Mouse (Mus musculus) adrenal gland (tissue): ENCODE measurements around the gene Adam8.

ENCODE experiments used
- intact Hi-C: fragments of 180-260 bp; cut with DNase I; formaldehyde crosslinking; loops from one replicate; pipeline ENCODE4 v1.15.1; 2025
- long read RNA-seq, 2 experiments: library from polyadenylated mRNA; unstranded; transcript quantifications; one replicate each; pipeline ENCODE4 v2.0.0; 2020; ENCODE audit warnings: borderline replicate concordance in 1 of 2; ENCODE audit not compliant: insufficient replicate concordance in 1 of 2

Adam8 gene
- long read RNA-seq, experiment 1, partial matches to known transcripts: 1 of 1 reads
- long read RNA-seq, experiment 1, other reads (novel, unspliced or antisense): 0 of 1 reads
- long read RNA-seq, experiment 2, partial matches to known transcripts: 2 of 2 reads
- long read RNA-seq, experiment 2, other reads (novel, unspliced or antisense): 0 of 2 reads

DNA sequence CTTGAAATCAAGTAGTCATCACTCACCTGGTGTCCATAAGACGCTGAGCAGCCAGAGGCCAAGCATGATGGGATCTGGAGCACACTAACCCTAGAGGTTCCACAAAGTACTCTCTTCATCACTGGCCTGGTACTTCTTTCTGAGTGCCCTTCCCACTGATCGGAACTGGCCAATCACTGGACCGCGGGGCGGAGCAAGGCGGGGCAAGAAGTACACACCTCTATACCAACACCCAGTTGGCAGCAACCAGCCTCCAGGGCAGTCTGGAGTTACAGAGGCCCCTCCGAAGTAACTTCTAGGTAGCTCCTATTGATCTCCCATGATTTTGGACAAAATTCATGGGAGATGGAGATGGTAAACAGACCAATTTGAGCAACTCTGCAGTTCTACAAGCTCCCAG lies at the start of gene Adam8:
Gene Adam8, minus strand, starts transcription at position 157 of the 400 bp plus-strand sequence.
- intact Hi-C loops: loop anchor here (5.0 kb wide), 2 partner anchors 40 to 85 kb away; no protein-coding TSS in a partner anchor

DNA sequence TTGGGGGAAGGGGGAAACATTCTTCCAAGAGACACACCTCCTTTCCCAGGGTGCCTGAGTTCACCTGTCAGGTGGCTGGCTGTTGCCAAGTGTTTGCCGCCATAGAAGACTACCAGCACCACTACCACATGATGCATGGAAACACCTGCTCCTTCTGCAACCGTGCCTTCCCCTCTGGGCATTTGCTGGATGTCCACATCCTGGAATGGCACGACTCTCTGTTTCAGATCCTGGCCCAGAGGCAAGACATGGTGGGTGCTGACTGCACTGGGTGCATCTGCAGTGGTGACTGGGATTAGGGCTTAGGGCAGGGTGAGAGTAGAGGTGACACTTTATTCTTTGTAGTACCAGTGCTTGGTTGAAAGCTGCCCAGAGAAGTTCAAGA lies 44.8 kb upstream of the Adam8 start:
- intact Hi-C loops: no loop called here

DNA sequence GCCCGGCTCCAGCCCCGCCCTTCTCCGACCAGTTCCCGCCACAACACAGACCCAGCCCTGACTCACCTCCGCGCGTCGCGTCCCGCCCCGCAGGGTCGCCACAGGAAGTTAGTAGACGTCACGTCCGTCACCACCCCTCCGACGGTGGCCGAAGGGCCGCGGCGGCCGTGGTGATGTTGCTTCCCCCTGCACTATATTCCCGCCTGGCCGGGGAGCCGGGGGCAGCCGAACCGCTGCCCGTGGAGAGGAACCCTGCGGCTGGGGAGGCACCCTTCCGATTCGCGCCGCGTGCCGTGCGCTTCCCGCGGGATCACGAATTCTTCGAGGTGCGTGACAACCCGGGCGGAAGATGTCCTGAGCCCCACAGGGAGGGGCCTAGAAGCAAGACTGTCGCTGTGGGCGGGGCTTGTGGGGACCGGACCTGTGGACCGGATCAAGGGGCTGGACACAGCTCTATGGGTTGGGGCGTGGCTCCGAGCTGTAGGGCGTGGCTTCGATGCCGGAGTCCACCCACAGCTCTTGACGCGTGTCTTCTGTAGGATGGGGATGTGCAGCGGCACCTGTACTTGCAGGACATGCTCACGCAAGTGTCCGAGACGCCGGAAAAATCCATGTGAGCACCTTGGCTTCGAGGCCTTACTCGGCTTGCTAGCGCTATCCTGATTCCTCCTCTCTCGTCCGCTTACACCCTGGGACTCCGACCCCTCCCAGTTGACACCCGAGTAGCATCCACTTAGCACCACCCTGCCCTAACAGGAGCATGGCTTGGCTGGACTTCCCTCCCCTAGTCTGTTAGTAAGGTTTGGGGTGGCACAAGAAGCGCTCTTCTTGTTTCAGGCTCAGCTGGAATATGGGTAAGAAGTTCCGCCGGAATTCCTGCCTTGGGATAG lies 44.2 kb upstream of the Adam8 start, which contains the start of the genes Zfp511 and Tubgcp2:
Gene Zfp511, plus strand, starts transcription at position 111 of the 890 bp plus-strand sequence.
Gene Tubgcp2, minus strand, starts transcription at position 389 of the 890 bp plus-strand sequence.
- intact Hi-C loops: no loop called here

DNA sequence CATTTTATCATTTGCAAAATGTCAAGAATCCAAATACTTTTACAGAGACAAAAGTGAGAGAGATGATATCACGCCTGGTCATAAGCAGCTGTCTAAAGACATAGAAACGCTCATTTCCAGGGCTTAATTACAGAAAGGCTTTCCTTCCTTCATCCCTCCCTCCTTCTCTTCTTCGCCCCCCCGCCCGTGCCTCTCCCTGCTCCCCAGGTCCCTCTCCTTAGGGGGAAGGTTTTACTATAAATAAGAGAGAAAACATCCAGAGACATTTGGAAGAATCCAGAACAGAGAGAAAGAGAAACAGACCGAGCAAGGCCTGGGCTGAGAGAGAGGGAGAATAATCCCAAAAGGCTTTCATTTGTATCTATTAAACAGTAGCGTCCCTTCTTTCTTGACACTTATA lies 43.1 kb upstream of the Adam8 start:
- intact Hi-C loops: no loop called here

DNA sequence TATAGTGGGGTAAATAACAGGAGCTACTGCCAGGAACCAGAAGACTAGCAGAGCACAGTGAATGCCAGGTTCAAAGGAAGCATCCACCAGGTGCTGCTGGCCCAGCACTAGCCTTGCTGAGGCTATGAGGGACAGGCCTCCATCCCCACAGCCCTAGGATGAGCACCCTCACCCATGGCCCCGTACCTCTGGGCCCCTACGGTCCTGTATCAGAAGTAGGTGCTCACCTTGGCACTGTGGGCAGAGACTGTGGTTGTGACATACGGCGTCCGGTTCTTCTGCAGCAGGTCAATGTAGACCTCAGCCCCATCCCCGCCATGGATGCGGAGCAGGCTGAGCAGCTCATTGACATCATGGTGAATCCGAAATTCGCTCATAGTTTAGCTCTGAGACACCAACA lies 41.0 kb upstream of the Adam8 start:
- intact Hi-C loops: loop anchor here (5.0 kb wide), 1 partner anchor 41 kb away; the partner anchor contains the start of gene Adam8

DNA sequence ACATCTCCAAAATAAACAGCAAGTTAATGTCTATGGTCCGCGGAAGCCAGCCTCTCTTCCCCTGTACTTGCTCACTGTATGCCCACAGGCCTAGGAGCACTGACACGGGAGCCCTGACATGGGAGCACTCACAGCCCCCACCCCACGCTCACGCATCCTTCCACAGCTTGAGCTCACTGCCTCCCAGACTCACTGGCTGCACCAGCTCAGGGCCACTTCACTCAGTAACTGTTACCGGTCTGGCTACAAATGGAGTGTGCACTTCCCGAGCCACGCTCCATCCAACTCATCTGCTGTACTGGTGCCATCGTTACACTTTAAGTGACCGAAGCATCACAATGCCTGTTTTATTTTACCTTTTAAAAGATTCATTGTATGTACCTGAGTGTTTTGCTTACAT lies 40.0 kb upstream of the Adam8 start:
- intact Hi-C loops: loop anchor here (5.0 kb wide), 1 partner anchor 40 kb away; the partner anchor contains the start of gene Adam8

DNA sequence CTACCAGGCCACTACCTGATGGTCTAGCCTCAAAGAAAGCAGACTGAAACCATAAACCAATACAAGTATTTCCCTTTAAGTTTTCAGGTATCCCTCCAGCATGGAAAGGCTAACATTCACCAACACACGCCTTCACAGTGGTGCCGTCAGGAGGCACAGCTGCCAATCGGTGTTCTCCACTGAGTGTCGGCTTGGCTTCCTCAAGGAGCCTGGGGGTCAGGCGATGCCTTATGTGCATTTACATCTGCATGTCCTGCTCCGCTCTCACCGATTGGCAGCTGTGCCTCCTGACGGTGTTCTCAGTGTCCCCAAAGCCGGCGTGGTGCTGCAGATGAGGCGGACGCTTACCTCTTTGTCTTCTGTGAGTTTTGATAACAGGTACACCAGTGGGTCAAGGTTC lies 39.4 kb upstream of the Adam8 start:
- intact Hi-C loops: loop anchor here (5.0 kb wide), 1 partner anchor 39 kb away; the partner anchor contains the start of gene Adam8

DNA sequence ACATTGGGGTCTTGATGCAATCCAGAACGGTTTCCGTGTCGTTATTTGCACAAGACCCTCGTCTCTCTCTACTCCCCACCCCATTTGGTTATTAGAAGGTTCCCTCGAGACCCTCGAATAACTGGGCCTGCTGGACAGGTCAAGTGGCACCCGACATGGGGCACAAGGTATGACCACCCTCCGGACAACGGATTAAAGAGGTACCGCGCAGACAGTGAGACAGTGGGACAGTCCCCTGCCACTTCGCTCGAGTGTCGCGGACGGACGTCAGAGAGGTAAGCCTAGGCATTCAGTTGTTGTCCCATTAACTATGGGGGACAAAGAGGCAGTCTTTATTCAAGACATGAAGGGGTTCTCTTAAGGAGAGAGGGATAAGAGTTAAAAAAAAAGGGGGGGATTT lies 19.0 kb upstream of the Adam8 start:
- intact Hi-C loops: no loop called here

DNA sequence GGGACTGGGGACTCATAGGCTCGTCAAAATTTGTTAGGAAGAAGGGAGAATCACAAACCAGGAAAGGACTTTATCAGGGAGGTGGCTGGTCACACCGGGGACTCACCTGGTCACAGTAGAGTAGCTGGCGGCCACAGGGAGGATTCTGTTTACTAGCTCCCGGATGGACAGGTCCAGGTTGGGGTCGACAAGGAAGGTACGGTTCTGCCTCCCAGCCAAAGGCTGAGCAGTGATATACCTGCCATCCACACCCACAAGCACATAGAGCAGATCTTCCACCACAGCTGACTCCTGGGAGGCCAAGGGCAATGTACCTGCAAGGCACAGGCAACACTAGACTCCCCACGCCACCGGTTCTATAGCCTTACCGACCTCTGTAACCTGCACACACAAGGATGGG lies 15.4 kb upstream of the Adam8 start:
- intact Hi-C loops: no loop called here

DNA sequence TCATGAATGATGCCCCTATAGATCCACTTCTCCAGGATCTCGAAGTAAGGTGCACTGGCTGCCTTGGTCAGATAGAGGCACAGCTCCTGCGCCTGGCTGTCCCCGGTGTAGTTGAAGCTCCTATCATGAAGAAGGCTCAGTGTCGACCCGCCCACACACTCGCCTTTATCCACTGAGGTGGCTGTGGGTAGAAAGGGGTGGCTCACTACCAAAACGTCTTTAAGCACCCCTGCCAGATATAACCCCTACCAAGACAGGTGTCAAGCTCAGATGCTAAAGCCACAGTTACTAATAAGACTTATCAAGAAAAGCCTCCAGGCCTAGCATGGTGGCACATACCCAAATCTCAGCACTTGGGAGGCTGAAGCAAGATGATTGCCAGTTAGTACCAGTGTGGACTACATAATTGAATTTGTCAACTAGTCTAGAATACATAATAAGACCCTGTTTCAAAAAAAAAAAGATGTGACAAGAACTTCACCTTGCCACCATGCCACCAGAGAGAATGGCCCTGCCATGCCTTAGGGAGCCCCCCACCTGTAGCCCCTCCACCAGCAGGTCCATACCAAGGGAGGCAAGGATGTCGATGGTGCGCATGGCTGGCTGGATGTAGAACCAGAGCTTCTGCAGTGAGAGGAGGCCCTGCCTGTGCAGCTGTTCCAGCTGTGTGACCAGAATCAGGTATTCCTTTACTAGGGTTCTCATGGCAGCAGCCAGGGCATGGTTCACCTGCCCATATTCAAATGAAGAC lies 14.7 kb upstream of the Adam8 start:
- intact Hi-C loops: no loop called here

DNA sequence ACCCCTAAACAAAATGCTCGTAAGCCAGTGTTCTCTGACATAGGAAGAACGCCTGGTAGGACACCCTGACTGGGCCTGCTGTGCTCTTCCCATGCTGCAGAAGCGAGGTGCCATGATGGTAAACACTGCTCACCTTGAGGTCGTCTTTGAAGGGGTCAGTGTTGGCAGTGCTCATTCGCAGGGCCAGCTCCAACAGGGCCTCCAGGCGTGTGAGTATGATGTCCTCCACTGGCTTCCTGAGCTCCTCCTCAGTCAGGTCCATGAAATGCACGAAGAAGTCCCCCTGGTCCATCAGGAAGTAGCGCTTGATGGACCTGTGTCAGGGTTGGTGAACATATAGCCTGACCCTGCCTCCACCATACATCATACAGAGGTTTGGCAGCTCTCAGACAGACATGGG lies 12.3 kb upstream of the Adam8 start:
- intact Hi-C loops: no loop called here

DNA sequence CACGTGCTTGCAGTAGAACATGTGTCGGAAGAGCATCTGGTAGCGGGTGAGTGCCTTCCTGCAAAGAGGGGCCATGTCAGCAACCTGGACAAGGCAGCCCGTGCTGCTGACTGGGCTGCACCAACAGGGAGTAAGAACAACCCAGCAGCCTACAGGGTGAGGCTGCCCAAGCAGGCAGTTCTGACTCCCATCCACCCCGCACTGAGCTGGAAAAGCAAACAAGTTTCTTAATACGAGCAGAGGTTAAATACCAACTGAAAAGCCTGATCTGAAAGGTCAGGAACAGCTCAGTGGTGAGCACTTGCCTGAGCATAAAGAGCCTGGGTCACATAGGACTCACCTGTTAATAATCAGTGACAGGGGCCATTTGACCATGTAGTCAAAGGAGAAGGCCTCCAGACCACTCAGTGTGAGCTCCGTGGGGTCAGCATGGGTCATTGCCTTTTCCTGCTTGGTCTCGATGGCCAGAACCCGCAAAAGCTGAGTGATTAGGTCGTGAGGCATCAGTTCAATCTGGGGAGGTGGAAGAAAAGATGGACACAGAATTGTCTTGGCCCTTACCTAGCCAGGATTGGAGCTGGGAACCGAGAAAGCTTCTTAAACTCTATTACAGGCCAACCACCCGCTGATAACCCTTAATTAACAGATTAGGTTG lies 8.9 kb upstream of the Adam8 start:
- intact Hi-C loops: no loop called here

DNA sequence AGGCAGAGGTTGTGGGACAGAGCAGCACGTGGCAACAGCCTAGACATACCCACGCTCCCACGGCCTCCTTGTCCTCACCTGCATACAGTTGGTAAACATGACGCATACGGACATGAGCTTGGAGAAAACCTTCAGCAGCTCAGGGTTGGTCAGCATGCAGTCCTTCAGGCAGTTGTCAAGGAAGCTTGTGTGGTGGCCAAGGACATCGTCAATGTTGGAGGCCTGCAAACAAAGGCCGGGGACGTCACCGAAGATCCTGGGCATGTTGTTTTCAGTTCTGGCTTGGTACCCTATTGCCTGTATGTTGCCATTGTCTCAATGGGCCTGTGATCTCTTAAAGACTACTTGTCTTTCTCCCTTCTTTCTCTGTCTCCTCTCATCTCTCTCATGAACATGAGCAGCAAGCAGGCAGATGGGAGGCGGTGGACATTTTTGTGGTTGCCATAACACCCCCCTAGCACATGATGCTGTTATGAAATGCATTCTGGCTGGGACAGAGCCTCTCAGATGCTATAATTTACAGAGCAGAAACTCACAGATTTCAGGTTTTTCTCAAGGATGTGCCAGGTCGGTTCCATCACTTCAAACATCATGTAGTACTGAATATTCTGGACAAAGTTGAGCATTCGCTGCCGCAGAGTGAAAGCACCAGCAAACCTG lies 6.5 kb upstream of the Adam8 start:
- intact Hi-C loops: no loop called here

DNA sequence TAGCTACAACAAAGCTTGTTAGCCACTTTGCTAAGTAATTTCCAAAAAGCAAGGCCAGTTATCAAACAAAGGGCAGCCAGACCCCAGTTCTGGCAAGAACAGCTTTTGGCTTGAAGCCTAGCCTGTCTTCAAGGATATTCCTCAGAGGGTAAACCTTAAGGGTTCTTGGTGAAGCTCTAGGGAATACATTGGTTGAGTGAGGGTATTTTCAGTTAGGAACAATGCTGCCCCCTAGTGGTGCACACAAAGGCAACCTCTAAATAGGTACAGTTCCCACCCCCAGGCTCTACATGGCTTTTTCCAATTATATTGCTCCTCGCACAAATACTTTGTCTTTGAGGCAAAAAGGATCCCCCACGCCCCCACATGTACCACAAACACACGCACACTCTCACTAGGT lies 2.3 kb upstream of the Adam8 start:
- intact Hi-C loops: loop anchor here (2.0 to 5.0 kb wide), 3 partner anchors 26 to 87 kb away; no protein-coding TSS in a partner anchor

DNA sequence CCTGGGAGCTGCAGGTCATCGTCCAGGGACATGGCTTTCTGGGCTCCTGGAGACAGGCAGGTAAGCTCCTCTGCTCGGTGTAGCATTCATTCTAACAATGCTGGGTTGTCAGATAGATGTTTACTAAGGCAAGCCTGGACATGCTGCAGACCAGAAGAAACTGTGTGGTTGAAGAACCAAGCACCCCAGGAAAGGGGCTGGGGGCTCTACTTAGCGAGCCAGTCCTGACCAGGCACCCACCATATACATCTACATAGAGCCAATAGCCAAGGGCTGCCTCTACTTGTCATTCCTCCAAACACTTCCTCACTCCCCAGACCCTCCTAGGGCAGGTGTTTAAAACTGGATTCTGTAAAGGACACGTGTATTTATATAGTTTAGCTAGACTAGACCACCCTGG lies 1.8 kb upstream of the Adam8 start:
- intact Hi-C loops: loop anchor here (2.0 to 5.0 kb wide), 3 partner anchors 25 to 87 kb away; no protein-coding TSS in a partner anchor

DNA sequence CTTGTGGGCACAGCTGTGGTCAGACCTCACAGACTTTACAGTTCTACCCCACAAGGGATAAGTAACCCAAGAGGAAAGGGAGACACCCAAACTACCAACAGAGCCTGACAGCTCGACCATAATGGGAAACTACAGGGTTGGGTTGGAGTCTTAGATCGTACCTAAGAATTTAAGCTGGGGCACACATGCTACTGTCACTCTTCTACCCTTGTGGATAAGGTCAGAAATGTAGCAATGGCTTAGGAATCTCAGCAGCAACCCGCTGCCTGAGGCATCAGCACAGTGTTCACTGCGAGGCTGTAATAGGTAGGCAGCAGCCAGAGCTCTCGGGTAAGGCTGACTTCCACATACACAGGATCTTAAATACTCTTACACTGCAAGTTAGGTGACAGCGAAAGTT lies 1.2 kb upstream of the Adam8 start:
- intact Hi-C loops: loop anchor here (5.0 kb wide), 2 partner anchors 39 to 86 kb away; no protein-coding TSS in a partner anchor

DNA sequence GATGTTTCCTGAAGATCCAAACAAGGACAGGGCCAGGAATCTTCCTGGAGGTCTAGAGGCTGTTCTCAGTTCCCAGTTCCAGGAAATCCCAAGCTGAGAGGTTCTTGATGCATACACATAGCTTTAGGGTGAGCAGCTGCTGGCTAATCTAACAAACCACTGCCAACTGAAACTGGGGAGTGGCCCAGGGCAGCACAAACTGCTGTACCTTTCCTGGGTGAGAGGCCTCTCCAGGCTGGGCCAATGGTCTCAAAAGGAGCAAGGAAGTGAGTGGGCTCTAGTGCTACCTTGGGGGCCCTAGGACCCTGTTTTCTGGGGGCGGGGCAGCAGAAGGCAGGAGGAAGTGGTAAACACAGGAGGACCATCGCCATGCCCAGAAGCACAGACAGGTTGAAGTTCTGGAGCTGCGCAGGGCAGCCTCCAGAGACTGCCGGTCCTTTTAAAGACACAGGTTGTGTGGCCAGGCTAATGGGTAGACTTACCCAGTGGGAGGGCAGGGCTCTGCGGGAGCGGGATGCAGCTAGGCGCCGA lies 1.4 kb downstream of the Adam8 start:
- intact Hi-C loops: loop anchor here (5.0 kb wide), 2 partner anchors 41 to 84 kb away; no protein-coding TSS in a partner anchor

DNA sequence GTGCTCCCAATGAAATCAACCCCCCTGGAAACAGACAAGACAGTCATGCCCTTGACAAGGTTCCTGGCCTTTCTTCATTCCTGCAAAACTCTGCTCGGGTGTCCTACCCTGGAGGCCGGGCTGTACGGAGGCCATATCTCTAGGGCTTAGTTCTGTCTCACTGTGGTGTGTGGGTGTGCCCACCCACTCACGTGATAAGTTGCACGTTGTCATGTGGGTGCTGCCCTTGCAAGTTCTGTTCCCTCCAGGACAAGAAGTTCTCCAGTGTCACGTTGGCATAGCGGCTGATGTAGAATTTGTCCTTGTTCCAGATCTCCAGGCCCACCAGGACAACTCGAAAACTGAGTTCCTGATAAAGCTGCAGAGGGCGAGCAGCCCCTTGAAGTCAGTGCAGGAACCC lies 4.1 kb downstream of the Adam8 start:
- intact Hi-C loops: no loop called here

DNA sequence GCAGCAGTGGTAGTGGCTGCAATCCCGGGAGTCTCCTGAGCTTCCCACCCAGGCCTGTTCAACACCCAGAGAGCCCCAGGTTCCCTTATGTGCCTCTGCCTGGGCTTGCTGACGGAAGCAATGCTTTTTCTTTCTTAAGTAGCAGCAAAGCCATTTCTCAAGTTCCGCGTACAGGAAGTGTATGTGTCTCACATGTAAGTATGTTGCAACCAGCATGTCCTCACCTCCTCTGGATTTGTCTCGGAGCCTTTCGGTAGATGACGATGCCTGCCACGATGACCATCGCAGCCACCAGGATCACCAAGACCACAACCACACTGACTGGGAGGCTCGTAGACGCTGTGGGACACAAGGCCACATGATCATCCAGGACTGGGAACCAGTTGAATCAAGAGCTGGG lies 7.9 kb downstream of the Adam8 start:
- intact Hi-C loops: no loop called here

DNA sequence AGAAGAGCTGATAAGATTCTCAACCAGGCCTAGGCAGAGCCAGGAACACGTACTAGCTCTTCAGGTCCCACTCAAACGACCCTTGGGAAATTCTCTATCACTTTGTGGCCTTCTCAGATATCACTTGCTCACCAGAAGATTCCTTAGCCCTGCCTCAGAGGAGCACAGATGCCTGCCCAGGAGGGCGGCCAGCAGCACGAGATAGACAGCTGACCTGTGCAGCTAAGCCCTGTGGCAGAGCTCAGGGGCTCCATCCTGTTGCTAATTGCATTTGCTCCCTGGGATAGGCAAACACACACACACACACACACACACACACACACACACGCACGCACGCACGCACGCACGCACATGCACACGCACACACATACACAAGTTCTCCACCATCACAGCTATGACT lies 10.3 kb downstream of the Adam8 start:
- intact Hi-C loops: no loop called here
